Mouse (Mus musculus): Measurements from ENCODE around the gene Ifitm2. TPM values are rescaled to one million over a fixed set of nuclear protein-coding genes. Genes with fewer than 3 reads are reported as not detected.
A peak's percentile ranks its signal among the peaks of the same experiment; 100 is the strongest.
"Not testable (repeated sequence)": the region's sequence is repeated elsewhere in the genome, so short reads cannot be mapped to it uniquely, and the experiment has no call there.

Ifitm2 gene
- total RNA-seq (2021), result 10 to 100 TPM; 54.0 to 75.5 TPM
- long read RNA-seq, experiment 1, transcript Ifitm2-201 (2 exons, 655 nt), result major isoform, 138 of 139 reads
- long read RNA-seq, experiment 1, partial matches to known transcripts, result 1 of 139 reads
- long read RNA-seq, experiment 1, other reads (novel, unspliced or antisense), result 0 of 139 reads
- long read RNA-seq, experiment 2, transcript Ifitm2-201 (2 exons, 655 nt), result major isoform, 114 of 117 reads
- long read RNA-seq, experiment 2, partial matches to known transcripts, result 2 of 117 reads
- long read RNA-seq, experiment 2, other reads (novel, unspliced or antisense), result 1 of 117 reads

GRCm38 (mm10) chr7:140955758-140956555 is at the start of gene Ifitm2, which contains the start of gene Gm45717:
Gene Ifitm2 (minus strand): TSS chr7:140955987.
Gene Gm45717 (minus strand): TSS chr7:140955937.
- peak; percentile 88 for DNase-seq

- no peak for DNase-seq
Observed at GRCm38 (mm10) chr7:141003248-141004010, 47.6 kb upstream of the Ifitm2 start.

GRCm38 (mm10) chr7:141000881-141001708 is 45.3 kb upstream of the Ifitm2 start:
- DNase-seq, result no peak

GRCm38 (mm10) chr7:140998853-140999700 is 43.3 kb upstream of the Ifitm2 start:
- DNase-seq, result no peak

GRCm38 (mm10) chr7:140997817-140998216 is 42.0 kb upstream of the Ifitm2 start:
- DNase-seq, result no peak

- no peak for DNase-seq
Observed at GRCm38 (mm10) chr7:140991117-140991689, 35.4 kb upstream of the Ifitm2 start.

GRCm38 (mm10) chr7:140990622-140991021 is 34.8 kb upstream of the Ifitm2 start:
- no peak for DNase-seq

- DNase-seq, result no peak
Observed at GRCm38 (mm10) chr7:140990185-140990584, 34.4 kb upstream of the Ifitm2 start.

- no peak for DNase-seq
Observed at GRCm38 (mm10) chr7:140989022-140989421, 33.2 kb upstream of the Ifitm2 start.

GRCm38 (mm10) chr7:140987182-140988138 is 31.7 kb upstream of the Ifitm2 start:
- no peak for DNase-seq

GRCm38 (mm10) chr7:140982971-140983370 is 27.2 kb upstream of the Ifitm2 start:
- DNase-seq, result no peak

- no peak for DNase-seq
Observed at GRCm38 (mm10) chr7:140981704-140982103, 25.9 kb upstream of the Ifitm2 start.

- not testable (repeated sequence) for DNase-seq
Observed at GRCm38 (mm10) chr7:140976720-140977119, 20.9 kb upstream of the Ifitm2 start.

- no peak for DNase-seq
Observed at GRCm38 (mm10) chr7:140975465-140975864, 19.7 kb upstream of the Ifitm2 start.

- no peak for DNase-seq
Observed at GRCm38 (mm10) chr7:140974940-140975339, 19.2 kb upstream of the Ifitm2 start.

GRCm38 (mm10) chr7:140973396-140974165 is 17.8 kb upstream of the Ifitm2 start:
- DNase-seq, result no peak

- DNase-seq, result no peak
Observed at GRCm38 (mm10) chr7:140971479-140972171, 15.8 kb upstream of the Ifitm2 start.

- no peak for DNase-seq
Observed at GRCm38 (mm10) chr7:140970931-140971330, 15.1 kb upstream of the Ifitm2 start.

Measured in gastrocnemius, postnatal 25 days (tissue).